Mouse (Mus musculus): ENCODE measurements at regions not wholly inside any gene's neighbourhood (a gene's known extent, or its start where the extent isn't known, plus 50 kb on each side); places are given as distances from the start of the nearest gene placed in this dataset.

GRCm38 (mm10) chr15:59225637-59226036 lies 336.5 kb downstream of the Gm49356 start:
- Histone ChIP-seq H3K9ac (no peak overlapping the region), H3K9me3 (no peaks in the 10 kb centered on the region), H3K36me3 (no peaks in the 10 kb centered on the region), H3K27ac (no peak overlapping the region), H3K27me3 (replicated peaks) (no peaks in the 10 kb centered on the region), H3K4me2 (replicated peaks) (no peak overlapping the region), H3K4me1 (no peaks in the 10 kb centered on the region), H3K4me3 (no peak overlapping the region)
- ATAC-seq (ENCODE audit: low FRiP score, low read depth) = no peak
- WGBS = 90% methylated on average over 6 of the region's 6 CpGs

- WGBS = 91% methylated on average over 3 of the region's 3 CpGs
- no peak for ATAC-seq (ENCODE audit: low FRiP score, low read depth)
- no peaks in the 10 kb centered on the region for H3K36me3 ChIP-seq
- H3K9ac ChIP-seq = no peak overlapping the region
- H3K4me2 ChIP-seq (replicated peaks) = no peak overlapping the region
- H3K4me1 ChIP-seq = no peaks in the 10 kb centered on the region
- H3K27ac ChIP-seq = no peak overlapping the region
- H3K9me3 ChIP-seq = no peaks in the 10 kb centered on the region
- no peaks in the 10 kb centered on the region for H3K27me3 ChIP-seq (replicated peaks)
- H3K4me3 ChIP-seq = no peak overlapping the region
These were observed 338.2 kb downstream of the Gm49356 start for GRCm38 (mm10) chr15:59227293-59227692.

GRCm38 (mm10) chr15:59230536-59230935 lies 341.4 kb downstream of the Gm49356 start:
- Histone ChIP-seq H3K4me2 (replicated peaks) (no peak overlapping the region), H3K4me3 (no peak overlapping the region), H3K9me3 (no peaks in the 10 kb centered on the region), H3K27ac (no peak overlapping the region), H3K9ac (no peak overlapping the region), H3K36me3 (no peaks in the 10 kb centered on the region), H3K27me3 (replicated peaks) (no peaks in the 10 kb centered on the region), H3K4me1 (no peaks in the 10 kb centered on the region)
- no peak for ATAC-seq (ENCODE audit: low FRiP score, low read depth)

GRCm38 (mm10) chr15:59231703-59232102 lies 342.6 kb downstream of the Gm49356 start:
- H3K9me3 ChIP-seq = no peaks in the 10 kb centered on the region
- 79% methylated on average over 1 of the region's 1 CpGs for WGBS
- H3K4me3 ChIP-seq = no peak overlapping the region
- no peak overlapping the region for H3K27ac ChIP-seq
- H3K27me3 ChIP-seq (replicated peaks) = no peaks in the 10 kb centered on the region
- H3K4me1 ChIP-seq = no peaks in the 10 kb centered on the region
- H3K4me2 ChIP-seq (replicated peaks) = no peak overlapping the region
- ATAC-seq (ENCODE audit: low FRiP score, low read depth) = no peak
- no peaks in the 10 kb centered on the region for H3K36me3 ChIP-seq
- no peak overlapping the region for H3K9ac ChIP-seq

- H3K36me3 ChIP-seq = no peaks in the 10 kb centered on the region
- ATAC-seq (ENCODE audit: low FRiP score, low read depth) = no peak
- H3K27ac ChIP-seq = no peak overlapping the region
- WGBS = 85% methylated on average over 5 of the region's 5 CpGs
- H3K9ac ChIP-seq = no peak overlapping the region
- no peaks in the 10 kb centered on the region for H3K4me1 ChIP-seq
- H3K4me2 ChIP-seq (replicated peaks) = no peak overlapping the region
- no peak overlapping the region for H3K4me3 ChIP-seq
- H3K9me3 ChIP-seq = no peaks in the 10 kb centered on the region
- no peaks in the 10 kb centered on the region for H3K27me3 ChIP-seq (replicated peaks)
These were observed 343.2 kb downstream of the Gm49356 start for GRCm38 (mm10) chr15:59232290-59232689.

- H3K36me3 ChIP-seq = no peaks in the 10 kb centered on the region
- no peak for ATAC-seq (ENCODE audit: low FRiP score, low read depth)
- WGBS = 87% methylated on average over 6 of the region's 6 CpGs
- no peaks in the 10 kb centered on the region for H3K9me3 ChIP-seq
- no peaks in the 10 kb centered on the region for H3K27me3 ChIP-seq (replicated peaks)
- H3K4me1 ChIP-seq = no peaks in the 10 kb centered on the region
- no peak overlapping the region for H3K4me2 ChIP-seq (replicated peaks)
- H3K4me3 ChIP-seq = no peak overlapping the region
- no peak overlapping the region for H3K27ac ChIP-seq
- H3K9ac ChIP-seq = no peak overlapping the region
These were observed 348.5 kb downstream of the Gm49356 start for GRCm38 (mm10) chr15:59237446-59238161.

GRCm38 (mm10) chr15:59241752-59242151 lies 352.7 kb downstream of the Gm49356 start:
- no peak overlapping the region for H3K9ac ChIP-seq
- ATAC-seq (ENCODE audit: low FRiP score, low read depth) = no peak
- WGBS = 88% methylated on average over 7 of the region's 7 CpGs

GRCm38 (mm10) chr15:59245927-59246649 lies 357.0 kb downstream of the Gm49356 start:
- Histone ChIP-seq H3K4me1 (no peaks in the 10 kb centered on the region), H3K4me2 (replicated peaks) (no peak overlapping the region), H3K36me3 (no peaks in the 10 kb centered on the region), H3K9me3 (no peaks in the 10 kb centered on the region), H3K9ac (no peak overlapping the region), H3K27me3 (replicated peaks) (no peaks in the 10 kb centered on the region), H3K27ac (no peak overlapping the region), H3K4me3 (no peak overlapping the region)
- WGBS = 80% methylated on average over 4 of the region's 4 CpGs
- ATAC-seq (ENCODE audit: low FRiP score, low read depth) = no peak

More at GRCm38 (mm10) chr15:59241752-59242151, 352.7 kb downstream of the Gm49356 start:
- no peak overlapping the region for H3K4me3 ChIP-seq
- no peaks in the 10 kb centered on the region for H3K4me1 ChIP-seq
- H3K9me3 ChIP-seq = no peaks in the 10 kb centered on the region
- H3K36me3 ChIP-seq = no peaks in the 10 kb centered on the region
- H3K27me3 ChIP-seq (replicated peaks) = no peaks in the 10 kb centered on the region
- no peak overlapping the region for H3K4me2 ChIP-seq (replicated peaks)
- no peak overlapping the region for H3K27ac ChIP-seq

- no peaks in the 10 kb centered on the region for H3K4me1 ChIP-seq
- H3K27me3 ChIP-seq (replicated peaks) = no peaks in the 10 kb centered on the region
- no peak overlapping the region for H3K27ac ChIP-seq
- no peak overlapping the region for H3K9ac ChIP-seq
- H3K9me3 ChIP-seq = no peaks in the 10 kb centered on the region
- no peak overlapping the region for H3K4me3 ChIP-seq
- 70% methylated on average over 10 of the region's 12 CpGs for WGBS
- no peak for ATAC-seq (ENCODE audit: low FRiP score, low read depth)
- H3K4me2 ChIP-seq (replicated peaks) = no peak overlapping the region
- H3K36me3 ChIP-seq = no peaks in the 10 kb centered on the region
These were observed 359.6 kb downstream of the Gm49356 start for GRCm38 (mm10) chr15:59248477-59249260.

GRCm38 (mm10) chr15:59261380-59261779 lies 372.3 kb downstream of the Gm49356 start:
- WGBS = 63% methylated on average over 1 of the region's 1 CpGs
- no peaks in the 10 kb centered on the region for H3K27me3 ChIP-seq (replicated peaks)
- no peaks in the 10 kb centered on the region for H3K36me3 ChIP-seq
- ATAC-seq (ENCODE audit: low FRiP score, low read depth) = no peak
- no peaks in the 10 kb centered on the region for H3K9me3 ChIP-seq
- no peak overlapping the region for H3K27ac ChIP-seq
- H3K4me2 ChIP-seq (replicated peaks) = no peak overlapping the region
- H3K9ac ChIP-seq = no peak overlapping the region
- H3K4me1 ChIP-seq = no peaks in the 10 kb centered on the region
- H3K4me3 ChIP-seq = no peak overlapping the region

- Histone ChIP-seq H3K27ac (no peak overlapping the region), H3K9ac (no peak overlapping the region), H3K36me3 (no peaks in the 10 kb centered on the region), H3K27me3 (replicated peaks) (no peaks in the 10 kb centered on the region), H3K9me3 (no peaks in the 10 kb centered on the region), H3K4me3 (no peak overlapping the region), H3K4me1 (no peaks in the 10 kb centered on the region), H3K4me2 (replicated peaks) (no peak overlapping the region)
- WGBS = 86% methylated on average over 2 of the region's 2 CpGs
- ATAC-seq (ENCODE audit: low FRiP score, low read depth) = no peak
These were observed 373.3 kb downstream of the Gm49356 start for GRCm38 (mm10) chr15:59262380-59262779.

Data from neural tube, embryonic 12.5 days (tissue).